Mouse (Mus musculus) cerebellum, adult 2 months (tissue): ENCODE results near the gene Zfp956.
A peak's percentile ranks its signal among the peaks of the same experiment; 100 is the strongest.

ENCODE experiments used
- CTCF ChIP-seq: fragments of 200-500 bp; IDR thresholded peaks from 2 replicates; pipeline ENCODE4 v1.5.1; 2011; ENCODE audit warnings: low read depth, mild to moderate bottlenecking, control low read depth, low read length, moderate library complexity, borderline replicate concordance; ENCODE audit not compliant: insufficient read depth
- POLR2A ChIP-seq: fragments of 200-500 bp; IDR thresholded peaks from 2 replicates; pipeline ENCODE4 v1.6.1; 2011; ENCODE audit warnings: low read length, control low read depth, borderline replicate concordance; ENCODE audit not compliant: insufficient read depth

GRCm38 (mm10) chr6:47943021-47943691 lies 10.0 kb upstream of the Zfp956 start:
- TF ChIP-seq POLR2A (no peak), CTCF (peak; percentile 42; the same call in 1 of the 2 replicates)
